Mouse (Mus musculus) myocyte (in vitro differentiated cells): Measurements from ENCODE around the gene C1qtnf3.

Source experiments
- MYOD1 ChIP-seq, 3 experiments: IDR thresholded peaks; one replicate each; pipeline ENCODE4 v1.6.1; 2011; ENCODE audit warnings: control low read depth in 2 of 3, low read depth in 2 of 3, mild to moderate bottlenecking in 2 of 3, moderate library complexity in 1 of 3; ENCODE audit not compliant: insufficient read length in 2 of 3, control insufficient read depth in 1 of 3
- SRF ChIP-seq: IDR thresholded peaks from one replicate; pipeline ENCODE4 v1.6.1; 2011; ENCODE audit warnings: low read depth; ENCODE audit not compliant: control insufficient read depth, insufficient read length
- TCF12 ChIP-seq: IDR thresholded peaks from one replicate; pipeline ENCODE4 v1.6.1; 2011; ENCODE audit warnings: mild to moderate bottlenecking, control low read depth; ENCODE audit not compliant: poor library complexity, insufficient read depth, severe bottlenecking
- USF1 ChIP-seq: IDR thresholded peaks from one replicate; pipeline ENCODE4 v1.6.1; 2011; ENCODE audit warnings: low read depth, mild to moderate bottlenecking, control low read depth, moderate library complexity

DNA sequence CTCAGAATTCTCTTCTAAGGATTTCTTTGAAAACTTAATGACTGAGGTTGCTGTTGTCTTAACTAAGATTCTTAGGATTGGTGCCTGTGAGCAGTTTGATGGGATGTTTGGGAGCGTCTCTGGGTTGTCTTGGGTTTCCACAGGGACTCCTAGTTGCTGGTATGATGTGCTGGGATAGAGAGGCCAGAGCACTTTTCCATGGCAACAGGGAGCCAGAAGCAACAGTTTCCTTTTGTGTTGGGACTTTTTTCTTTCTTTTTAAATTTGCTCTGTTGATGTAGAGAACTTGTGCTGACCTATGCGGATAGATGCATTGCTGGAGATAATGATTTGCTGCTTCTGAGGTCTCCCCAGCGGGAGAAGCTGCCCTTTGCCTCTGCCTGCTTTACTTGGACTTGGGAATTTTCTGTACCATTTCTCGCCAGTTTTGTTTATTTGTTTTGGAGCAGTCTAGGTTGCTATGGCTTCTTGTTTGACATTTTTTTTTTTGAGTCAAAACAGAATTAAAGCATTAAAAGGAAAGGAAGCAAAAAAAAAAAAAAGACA is 701 bp downstream of the C1qtnf3 start:
- no peak for TF ChIP-seq MYOD1 (IDR thresholded peaks at IDR 0.05; ENCODE audit: control insufficient read depth in 1 of 3, insufficient read length in 2 of 3, low read depth in 2 of 3)
- TF ChIP-seq USF1 = no peak
- no peak for TF ChIP-seq SRF
- no peak for TF ChIP-seq TCF12
